Mouse (Mus musculus) erythroblast, embryonic 14.5 days (primary cell): ENCODE data around the gene Psmd1.

ENCODE experiments used
- GATA1 ChIP-seq: IDR thresholded peaks from 2 replicates; pipeline ENCODE4 v1.6.1; 2012; ENCODE audit warnings: low read length, inconsistent platforms, mixed read lengths
- TAL1 ChIP-seq: IDR thresholded peaks from 3 replicates; pipeline ENCODE4 v1.6.1; 2012; ENCODE audit warnings: low read length, inconsistent platforms, mixed read lengths

- TF ChIP-seq TAL1 (no peak), GATA1 (no peak)
These were observed 88.4 kb downstream of the Psmd1 start for GRCm38 (mm10) chr1:86152618-86153017.
